Mouse (Mus musculus) hindbrain, embryonic 14.5 days (tissue): ENCODE results near the gene Psmb10. TPM values are rescaled to one million over a fixed set of nuclear protein-coding genes. Genes with fewer than 3 reads are reported as not detected.
A peak's percentile ranks its signal among the peaks of the same experiment; 100 is the strongest.

Source experiments
- ATAC-seq: fragments of 200-750 bp; cut with Nextera tagmentation; 2 replicates; pipeline ENCODE4 v1.8.0; 2017; ENCODE audit warnings: moderate number of reproducible peaks, mild to moderate bottlenecking, moderate TSS enrichment, moderate library complexity; ENCODE audit not compliant: low FRiP score
- DNase-seq: peaks from one replicate; pipeline ENCODE4 v3.0.0-alpha.2; 2015; ENCODE audit warnings: low spot score
- H3K27ac ChIP-seq: fragments of 300-500 bp; sonication (generic); 2 replicates; pipeline ENCODE4 v1.5.1; 2014; ENCODE audit warnings: mild to moderate bottlenecking, moderate library complexity
- H3K27me3 ChIP-seq: fragments of 300-500 bp; sonication (generic); 2 replicates; pipeline ENCODE4 v1.6.1; 2014; ENCODE audit warnings: mild to moderate bottlenecking, low read length, mixed read lengths; ENCODE audit not compliant: control insufficient read depth, insufficient read depth
- H3K36me3 ChIP-seq: fragments of 300-500 bp; sonication (generic); replicated peaks from 2 replicates; pipeline ENCODE4 v1.6.1; 2014; ENCODE audit not compliant: control insufficient read depth, insufficient read depth
- H3K4me1 ChIP-seq: fragments of 300-500 bp; sonication (generic); replicated peaks from 2 replicates; pipeline ENCODE4 v1.6.1; 2014; ENCODE audit warnings: antibody characterized with exemption, low read length, mixed read lengths; ENCODE audit not compliant: control insufficient read depth, insufficient read depth
- H3K4me2 ChIP-seq: fragments of 300-500 bp; sonication (generic); replicated peaks from 2 replicates; pipeline ENCODE4 v1.6.1; 2014; ENCODE audit warnings: mild to moderate bottlenecking, moderate library complexity
- H3K4me3 ChIP-seq: fragments of 300-500 bp; sonication (generic); replicated peaks from 2 replicates; pipeline ENCODE4 v1.5.1; 2014; ENCODE audit warnings: mild to moderate bottlenecking, low read length
- H3K9ac ChIP-seq: fragments of 300-500 bp; sonication (generic); 2 replicates; pipeline ENCODE4 v1.6.1; 2014
- H3K9me3 ChIP-seq: fragments of 300-500 bp; sonication (generic); 2 replicates; pipeline ENCODE4 v1.6.1; 2016; ENCODE audit warnings: low read length; ENCODE audit not compliant: control insufficient read depth
- WGBS: fragments of 180-500 bp; shearing (Covaris S2); extraction: QIAGEN DNeasy Blood & Tissue Kit; methylation state at CpG from one replicate; pipeline ENCODE4 v1.1.7; 2014; 5-methylcytosine and 5-hydroxymethylcytosine counted together
- polyA plus RNA-seq: library from polyadenylated mRNA; unstranded; fragments of >200 nt; fragmentation: Nextera tagmentation; extraction: Ambion mirVana; gene quantifications from 2 replicates; pipeline ENCODE4 v1.2.1, GENCODE M21; 2014

Psmb10 gene
- polyA plus RNA-seq, 1 experiment from 2014 or later: 79.8 TPM

DNA sequence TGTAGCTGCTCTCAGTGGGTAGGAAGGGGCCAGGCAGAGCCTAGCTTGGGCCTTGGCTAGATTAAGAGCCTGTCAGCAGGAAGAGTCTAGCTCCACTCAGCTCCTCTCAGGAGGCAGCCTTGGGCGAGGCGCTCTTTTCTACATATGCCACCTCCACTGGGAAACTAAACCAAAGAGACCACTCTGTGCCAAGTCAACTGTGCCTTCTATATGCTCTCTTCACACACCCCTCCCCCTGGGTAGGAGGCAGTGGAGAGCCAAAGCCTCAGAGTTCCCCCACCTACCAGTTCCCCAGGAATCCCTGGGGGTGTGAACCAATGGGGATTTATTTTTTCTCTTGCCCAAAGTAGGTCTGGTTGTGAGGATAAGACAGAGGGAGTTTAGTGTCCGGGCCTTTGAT, 7.0 kb downstream of the Psmb10 start:
- peaks cover 7% of the 10 kb centered on the region; the same call in 1 of the 2 replicates for H3K4me1 ChIP-seq
- no peaks in the 10 kb centered on the region for H3K9me3 ChIP-seq
- peaks cover 6% of the 10 kb centered on the region; the same call in 1 of the 2 replicates for H3K36me3 ChIP-seq
- no peak overlapping the region for H3K27ac ChIP-seq
- H3K9ac ChIP-seq: no peak overlapping the region
- 95% methylated on average over 3 of the region's 3 CpGs for WGBS
- no peaks in the 10 kb centered on the region for H3K27me3 ChIP-seq
- no peak for ATAC-seq
- H3K4me2 ChIP-seq: no peak overlapping the region
- H3K4me3 ChIP-seq: no peak overlapping the region
- DNase-seq: no peak

DNA sequence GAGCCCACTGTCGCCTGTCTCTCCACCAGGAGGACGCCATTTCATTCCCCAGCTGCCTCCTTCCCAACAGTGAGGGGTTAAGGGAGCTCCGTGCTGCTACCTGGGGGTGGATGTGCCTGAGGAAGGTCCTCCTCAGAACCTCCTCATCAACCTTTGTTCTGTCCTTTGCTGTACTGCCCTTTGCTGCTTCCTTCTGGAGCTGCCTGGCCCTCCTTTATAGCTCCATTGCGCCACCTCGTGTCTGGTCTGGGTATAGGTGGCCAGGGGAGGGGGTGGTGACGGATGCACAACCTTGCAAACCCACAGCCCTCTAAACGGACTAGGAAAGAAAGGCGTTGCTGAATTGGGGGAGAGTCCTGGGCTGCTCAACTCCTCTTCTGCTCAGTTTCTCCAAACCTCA, 7.6 kb downstream of the Psmb10 start:
- H3K27ac ChIP-seq: peak overlapping the region; percentile 79
- H3K9me3 ChIP-seq: no peaks in the 10 kb centered on the region
- no peaks in the 10 kb centered on the region for H3K4me1 ChIP-seq
- no peaks in the 10 kb centered on the region for H3K27me3 ChIP-seq
- H3K4me3 ChIP-seq: no peak overlapping the region
- WGBS: 12% methylated on average over 8 of the region's 8 CpGs
- DNase-seq (peak; percentile 86), ATAC-seq (peak; percentile 75)
- H3K36me3 ChIP-seq: peaks cover 6% of the 10 kb centered on the region; the same call in 1 of the 2 replicates
- H3K4me2 ChIP-seq: no peak overlapping the region
- H3K9ac ChIP-seq: peak overlapping the region; percentile 29

DNA sequence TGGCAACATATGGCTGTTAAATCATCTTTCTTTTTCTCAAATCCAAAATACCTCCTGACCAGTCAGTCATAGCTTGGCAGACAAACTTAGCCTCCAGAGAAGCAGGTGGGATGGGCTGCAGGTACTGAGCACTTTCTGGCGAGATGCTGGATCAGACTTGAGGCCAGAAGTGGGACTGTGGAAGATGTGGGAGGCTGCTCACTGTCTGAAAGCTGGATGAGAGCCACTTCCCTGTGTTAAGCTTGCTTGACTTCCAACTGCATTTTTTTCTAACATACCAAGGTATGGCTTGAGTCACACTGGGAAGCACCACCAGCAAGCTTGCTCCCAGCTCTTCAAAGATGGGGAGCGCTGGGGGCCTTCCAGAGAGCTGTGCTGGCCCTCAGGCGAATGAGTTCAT, 13.1 kb downstream of the Psmb10 start:
- Histone ChIP-seq H3K4me3 (no peak overlapping the region), H3K9ac (no peak overlapping the region), H3K9me3 (no peaks in the 10 kb centered on the region), H3K4me1 (no peaks in the 10 kb centered on the region), H3K27ac (no peak overlapping the region), H3K4me2 (no peak overlapping the region), H3K27me3 (no peaks in the 10 kb centered on the region), H3K36me3 (peaks cover 12% of the 10 kb centered on the region; the same call in 1 of the 2 replicates)
- 74% methylated on average over 3 of the region's 3 CpGs for WGBS
- DNase-seq: no peak
- ATAC-seq: no peak

DNA sequence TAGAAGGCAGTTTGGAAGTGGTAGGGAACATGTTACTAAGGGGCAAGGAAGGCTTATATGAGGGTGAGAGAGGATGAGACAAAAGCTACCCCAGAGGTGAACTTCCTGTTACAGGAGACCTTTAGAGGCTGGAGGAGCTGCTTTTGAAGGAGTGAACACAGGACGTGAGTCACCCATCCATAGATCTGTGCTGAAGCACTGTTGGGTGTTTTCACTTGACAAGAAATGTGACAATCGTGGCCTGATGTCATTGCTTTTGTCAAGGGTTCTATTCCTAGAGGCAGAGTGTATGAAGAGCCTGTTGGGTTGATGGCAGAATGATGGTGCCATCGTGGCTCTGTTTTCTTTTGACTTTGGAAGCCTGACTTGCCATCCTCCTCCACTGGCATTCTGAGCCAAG, 18.9 kb downstream of the Psmb10 start:
- Histone ChIP-seq H3K36me3 (peaks cover 29% of the 10 kb centered on the region), H3K9me3 (no peaks in the 10 kb centered on the region), H3K9ac (no peak overlapping the region), H3K4me1 (no peaks in the 10 kb centered on the region), H3K27ac (no peak overlapping the region), H3K4me2 (no peak overlapping the region), H3K27me3 (no peaks in the 10 kb centered on the region), H3K4me3 (no peak overlapping the region)
- ATAC-seq (no peak), DNase-seq (no peak)
- WGBS: 94% methylated on average over 3 of the region's 3 CpGs

DNA sequence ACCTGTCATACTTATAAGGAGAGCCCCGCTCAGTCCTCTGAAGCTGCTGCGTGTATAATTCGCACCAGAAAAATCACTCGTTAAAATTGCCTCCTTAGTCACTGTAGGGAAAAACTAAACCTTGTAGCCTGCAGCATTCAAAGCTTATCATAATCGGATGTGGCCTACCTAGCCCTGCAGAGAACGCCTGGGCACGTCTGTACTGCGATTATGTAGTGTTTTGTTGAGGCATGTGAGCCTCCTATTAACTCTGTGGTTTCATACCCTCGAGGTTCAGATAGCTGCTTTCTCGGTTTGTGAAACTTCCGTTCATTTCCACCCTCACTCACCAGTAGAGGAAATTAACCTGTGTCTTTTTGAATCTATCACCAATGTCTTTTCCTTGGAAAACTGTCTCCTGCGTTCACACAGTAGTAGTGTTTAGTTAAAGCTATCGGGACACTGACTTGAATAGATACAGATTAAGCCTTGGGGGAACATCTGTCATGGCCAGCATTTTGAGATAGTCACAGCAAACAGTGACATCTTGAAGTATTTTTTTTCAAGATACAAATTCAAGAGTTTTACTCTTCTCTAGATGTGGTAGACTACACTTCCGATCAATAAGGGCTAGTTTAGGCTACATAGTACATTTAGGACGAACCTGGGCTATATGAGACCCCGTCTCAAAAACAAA, 37.2 kb downstream of the Psmb10 start:
- H3K9me3 ChIP-seq: no peaks in the 10 kb centered on the region
- WGBS: 40% methylated on average over 16 of the region's 16 CpGs
- ATAC-seq: no peak

DNA sequence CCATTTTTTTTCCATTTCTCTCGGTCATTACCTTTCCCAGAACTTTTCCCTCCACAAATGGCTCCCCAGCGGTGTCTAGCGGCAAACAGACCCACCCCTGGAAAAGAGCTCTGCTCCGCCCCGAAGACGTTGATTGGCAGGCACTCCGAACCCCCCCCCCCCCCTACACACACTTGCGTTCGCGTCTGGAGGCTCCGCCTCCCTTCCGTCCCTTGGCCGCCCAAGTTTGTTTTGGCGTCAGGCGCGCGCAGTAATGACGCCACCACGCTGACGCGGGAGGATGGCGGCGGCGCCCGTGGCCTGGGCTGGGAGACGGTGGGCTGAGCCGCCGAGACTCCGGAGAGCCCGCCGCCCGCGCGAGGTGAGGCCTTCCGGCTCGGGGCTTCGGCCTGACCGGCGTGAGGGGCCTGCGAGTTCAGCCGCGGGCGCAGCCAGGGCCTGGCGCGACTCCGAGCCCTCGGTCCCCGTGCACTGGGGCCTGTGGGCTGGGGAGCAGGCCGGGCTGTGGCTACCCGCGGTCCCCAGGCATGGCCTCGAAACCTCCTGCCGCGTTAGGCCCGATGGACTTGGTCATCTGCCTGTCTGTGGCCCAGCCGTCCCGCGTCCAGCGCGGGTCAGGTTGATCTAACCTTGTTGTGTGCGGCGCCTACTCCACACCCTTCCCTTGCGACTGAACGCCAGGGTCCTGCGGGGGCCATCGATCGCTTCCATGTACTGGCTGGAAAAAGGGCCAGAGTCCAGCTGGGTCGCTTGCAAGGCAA, 37.9 kb downstream of the Psmb10 start, which contains the start of gene Pskh1:
Gene Pskh1, plus strand, starts transcription at position 262 of the 761 bp plus-strand sequence.
- ATAC-seq (peak; percentile 95), DNase-seq (peak; percentile 96)
- H3K4me3 ChIP-seq: peak within 1 kb of the TSS; percentile 84
- H3K27ac ChIP-seq: peak within 1 kb of the TSS; percentile 89
- H3K36me3 ChIP-seq: 0 out of 2 replicates have a peak, but pooled peaks cover 2% of the 10 kb centered on the region
- peak within 1 kb of the TSS; percentile 98 for H3K9ac ChIP-seq
- H3K4me2 ChIP-seq: peak within 1 kb of the TSS; percentile 70
- H3K27me3 ChIP-seq: no peaks in the 10 kb centered on the region
- no peaks in the 10 kb centered on the region for H3K9me3 ChIP-seq
- peaks cover 6% of the 10 kb centered on the region; the same call in 1 of the 2 replicates for H3K4me1 ChIP-seq
- WGBS: under 1% methylated on average over 68 of the region's 68 CpGs

More for the DNA sequence above, 37.2 kb downstream of the Psmb10 start:
- Histone ChIP-seq H3K4me3 (peak overlapping the region; percentile 84), H3K4me1 (peaks cover 6% of the 10 kb centered on the region; the same call in 1 of the 2 replicates), H3K27me3 (no peaks in the 10 kb centered on the region), H3K4me2 (peak overlapping the region; percentile 70), H3K27ac (peak overlapping the region; percentile 89), H3K36me3 (0 out of 2 replicates have a peak, but pooled peaks cover 5% of the 10 kb centered on the region), H3K9ac (peak overlapping the region; percentile 98)
- DNase-seq: no peak

DNA sequence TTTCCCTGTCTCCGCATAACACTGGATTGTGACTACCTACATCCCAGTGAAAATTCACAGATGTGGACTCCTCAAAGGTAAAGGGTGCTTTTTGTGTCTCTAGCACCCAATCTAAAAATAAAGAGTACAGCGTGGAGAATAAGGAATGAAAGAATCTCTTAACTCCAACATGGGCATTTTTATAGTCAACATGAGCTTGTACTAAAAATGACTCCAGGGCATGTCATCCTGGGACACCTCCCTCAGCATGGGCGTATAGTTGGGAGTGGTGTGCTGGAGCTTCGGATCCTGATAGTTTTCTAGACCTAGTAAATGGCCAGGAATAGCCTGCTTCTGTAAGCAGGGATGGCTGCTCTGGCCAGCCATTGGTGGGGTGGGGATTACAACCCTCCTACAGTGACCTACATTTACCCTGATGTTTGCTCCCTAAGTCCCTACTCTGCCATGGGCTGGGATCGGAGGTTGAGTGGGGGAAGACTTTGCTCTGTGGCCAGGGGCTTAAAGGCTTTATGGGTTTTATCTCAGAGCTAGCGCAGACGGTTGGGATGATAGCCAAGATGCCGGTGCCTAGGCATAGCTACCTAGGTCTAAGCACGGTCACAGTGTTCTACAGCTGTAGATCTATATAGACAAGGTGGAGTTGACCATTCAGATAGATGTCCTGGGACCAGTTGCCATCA, 40.3 kb downstream of the Psmb10 start:
- H3K4me1 ChIP-seq: peaks cover 11% of the 10 kb centered on the region; the same call in 1 of the 2 replicates
- no peak overlapping the region for H3K4me2 ChIP-seq
- no peak overlapping the region for H3K27ac ChIP-seq
- H3K4me3 ChIP-seq: no peak overlapping the region
- H3K9me3 ChIP-seq: no peaks in the 10 kb centered on the region
- ATAC-seq: no peak
- H3K27me3 ChIP-seq: no peaks in the 10 kb centered on the region
- no peak overlapping the region for H3K9ac ChIP-seq
- DNase-seq: no peak
- H3K36me3 ChIP-seq: peaks cover 12% of the 10 kb centered on the region; the same call in 1 of the 2 replicates
- WGBS: 86% methylated on average over 9 of the region's 9 CpGs

DNA sequence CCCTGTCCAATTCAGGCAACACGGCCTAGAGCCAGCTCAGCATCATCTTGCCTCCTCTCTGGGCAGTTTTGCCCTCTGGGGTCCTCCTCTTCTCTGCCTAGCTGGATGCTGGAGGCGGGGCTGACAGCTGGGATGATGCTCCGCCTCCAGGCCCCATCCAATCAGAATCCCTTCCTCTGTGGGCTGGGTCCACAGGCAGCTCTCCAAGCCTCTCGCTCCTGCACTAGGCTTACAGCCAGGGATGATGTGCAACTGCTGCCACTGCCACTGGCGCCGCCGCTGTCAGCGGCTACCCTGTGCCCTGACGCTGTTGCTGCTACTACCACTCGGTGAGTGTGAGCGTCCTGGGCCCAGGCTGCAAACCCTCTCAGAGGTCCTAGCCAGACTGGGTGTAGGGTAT, 44.9 kb downstream of the Psmb10 start, which contains the start of gene Nrn1l:
Gene Nrn1l, plus strand, starts transcription at position 229 of the 400 bp plus-strand sequence.
- ATAC-seq: peak; percentile 85
- H3K36me3 ChIP-seq: peaks cover 57% of the 10 kb centered on the region
- H3K4me3 ChIP-seq: no peak within 1 kb of the TSS
- 0 out of 2 replicates have a peak, but pooled peaks cover 4% of the 10 kb centered on the region for H3K4me1 ChIP-seq
- peak within 1 kb of the TSS; percentile 21; the same call in 1 of the 2 replicates for H3K4me2 ChIP-seq
- no peak within 1 kb of the TSS; the same call in 1 of the 2 replicates for H3K9ac ChIP-seq
- H3K27me3 ChIP-seq: no peaks in the 10 kb centered on the region
- 6% methylated on average over 11 of the region's 11 CpGs for WGBS
- H3K9me3 ChIP-seq: no peaks in the 10 kb centered on the region
- H3K27ac ChIP-seq: 0 out of 2 replicates have a peak within 1 kb of the TSS, but pooled peaks have one; percentile 26
- peak; percentile 71 for DNase-seq
